In genomic region chr10:42833871-42834727, GRCm38 (mm10) we compare ENCODE assay signal across 12 mouse cellular contexts. TPM values are rescaled to one million over a fixed set of nuclear protein-coding genes. Genes with fewer than 3 reads are reported as not detected.
DNase-seq lines count a peak whose midpoint lies in the region; ATAC-seq lines count a peak whose summit lies in the region.
"Had no signal": no experiment of that assay in that cellular context is flagged by ENCODE, and none has a peak within 500 bp of the region (broad histone marks: within the 10 kb centered on the region; RNA-seq: fewer than 3 reads in every experiment).

No protein-coding gene starts in this region.

- no peaks in the 10 kb centered on the region for H3K4me1 ChIP-seq in embryonic facial prominence, embryonic 12.5 days
- H3K4me1 ChIP-seq in hindbrain, embryonic 13.5 days (replicated peaks) = peaks cover 31% of the 10 kb centered on the region
- H3K4me1 ChIP-seq: stomach, embryonic 15.5 days had no signal

- no peak for ATAC-seq in embryonic facial prominence, embryonic 12.5 days (ENCODE audit: insufficient number of reproducible peaks, insufficient read depth, low FRiP score, low TSS enrichment)
- peak; percentile 77 for ATAC-seq in hindbrain, embryonic 13.5 days (ENCODE audit: low FRiP score)

- no peaks in the 10 kb centered on the region for H3K9me3 ChIP-seq in embryonic facial prominence, embryonic 12.5 days
- no peaks in the 10 kb centered on the region for H3K9me3 ChIP-seq in hindbrain, embryonic 13.5 days
- H3K9me3 ChIP-seq: stomach, embryonic 15.5 days had no signal

- 78% methylated on average over 4 of the region's 4 CpGs for WGBS in embryonic facial prominence, embryonic 12.5 days
- WGBS in hindbrain, embryonic 13.5 days = 24% methylated on average over 4 of the region's 4 CpGs

- peak; percentile 47 for DNase-seq in 3134 (ENCODE audit: extremely low read depth, insufficient read length, low spot score)
- DNase-seq in lung, postnatal 36 days = peak; percentile 80
- no peak for DNase-seq in urinary bladder, postnatal 10 days (ENCODE audit: low spot score)
- DNase-seq in left cerebral cortex, adult 8-10 months (ENCODE audit: low spot score in 2 of 2) = no peak
- DNase-seq in spleen, postnatal 10 days (ENCODE audit: low spot score in 2 of 2) = no peak
- DNase-seq in adrenal gland, postnatal 4 days (ENCODE audit: low spot score in 2 of 2) = no peak
- DNase-seq: heart, adult 18-20 months; left cerebral cortex, postnatal 4 days had no signal

- H3K36me3 ChIP-seq in embryonic facial prominence, embryonic 12.5 days = peaks cover 46% of the 10 kb centered on the region
- peaks cover 63% of the 10 kb centered on the region for H3K36me3 ChIP-seq in hindbrain, embryonic 13.5 days

- no peak overlapping the region for H3K4me2 ChIP-seq in embryonic facial prominence, embryonic 12.5 days (replicated peaks)
- H3K4me2 ChIP-seq in hindbrain, embryonic 13.5 days = no peak overlapping the region
- H3K4me2 ChIP-seq: stomach, embryonic 15.5 days had no signal

- H3K4me3 ChIP-seq in embryonic facial prominence, embryonic 12.5 days = no peak overlapping the region
- H3K4me3 ChIP-seq in hindbrain, embryonic 13.5 days = no peak overlapping the region
- H3K4me3 ChIP-seq: erythroblast, embryonic 14.5 days; stomach, embryonic 15.5 days had no signal

- peak overlapping the region; percentile 1; the same call in 1 of the 2 replicates for H3K27ac ChIP-seq in embryonic facial prominence, embryonic 12.5 days
- peak overlapping the region; percentile 59 for H3K27ac ChIP-seq in hindbrain, embryonic 13.5 days
- H3K27ac ChIP-seq: stomach, embryonic 15.5 days had no signal

- H3K27me3 ChIP-seq in embryonic facial prominence, embryonic 12.5 days = no peaks in the 10 kb centered on the region
- H3K27me3 ChIP-seq in hindbrain, embryonic 13.5 days = no peaks in the 10 kb centered on the region
- H3K27me3 ChIP-seq: stomach, embryonic 15.5 days had no signal

- H3K9ac ChIP-seq in embryonic facial prominence, embryonic 12.5 days = no peak overlapping the region
- no peak overlapping the region for H3K9ac ChIP-seq in hindbrain, embryonic 13.5 days
- H3K9ac ChIP-seq: stomach, embryonic 15.5 days had no signal

RNA-seq across cellular contexts. Expression of gene Scml4, which starts 26.1 kb away (rescaled TPM):
- 0.37 and 1.1 TPM in 2 replicates for polyA plus RNA-seq in embryonic facial prominence, embryonic 12.5 days (2016; fragmentation: Nextera tagmentation; extraction: Ambion mirVana)
- polyA plus RNA-seq in hindbrain, embryonic 13.5 days (2015; fragmentation: Nextera tagmentation; extraction: Ambion mirVana) = 7.1 and 10.2 TPM in 2 replicates
- total RNA-seq in left cerebral cortex, adult 8-10 months (2022) = 1 to 10 TPM; 2.7 to 6.2 (median 3.1) TPM
- 1 to 10 TPM; 6.1 to 6.4 TPM for total RNA-seq in adrenal gland, postnatal 4 days (2021)
- polyA plus RNA-seq: erythroblast, embryonic 14.5 days had no signal

Comparison
In these comparisons a context has a peak if more than half of its experiments do, and no peak if none do; other contexts are left out.
1. DNase-seq: peak in 3134 (single experiment) and lung, postnatal 36 days (single experiment); none in urinary bladder, postnatal 10 days (single experiment), left cerebral cortex, adult 8-10 months (0 of 2), spleen, postnatal 10 days (0 of 2) and adrenal gland, postnatal 4 days (0 of 2).